Mouse (Mus musculus) c-Kit-negative CD71-positive TER-119-positive erythroid progenitor cells, embryonic 14.5 days (primary cell): Measurements from ENCODE around the gene Cst11.
"Not testable (repeated sequence)": the region's sequence is repeated elsewhere in the genome, so short reads cannot be mapped to it uniquely, and the experiment has no call there.

Experiments used
- DNase-seq: peaks from one replicate; pipeline ENCODE4 v3.0.0-alpha.2; 2013; ENCODE audit warnings: low read depth, low spot score

Cst11 gene

GRCm38 (mm10) chr2:148771397-148771796 is at the start of gene Cst11:
Gene Cst11 (minus strand): TSS chr2:148771497.
- not testable (repeated sequence) for DNase-seq

DNA sequence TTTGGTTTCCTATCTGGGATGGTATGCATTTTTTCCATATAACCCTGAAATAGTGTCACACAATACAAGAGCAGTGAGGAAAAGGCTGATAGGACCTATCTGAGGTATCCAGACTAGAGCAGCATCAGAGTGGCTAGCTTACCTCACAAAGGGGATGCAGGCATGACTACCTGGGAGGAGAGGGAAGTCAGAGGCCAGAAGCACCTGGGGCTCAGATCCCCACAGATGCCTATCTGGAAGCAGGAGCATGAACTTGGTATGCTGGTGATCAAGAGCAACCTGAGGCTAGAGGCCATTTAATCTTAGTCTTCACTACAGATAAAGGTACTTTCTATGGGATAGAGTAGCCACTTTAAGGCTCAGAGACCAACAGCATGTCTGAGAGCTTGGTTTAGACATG is 48.6 kb upstream of the Cst11 start, which contains the start of gene Cst13:
TSS of gene Cst13 (plus strand) at position 173 of the 400 bp plus-strand sequence.
- DNase-seq, result no peak

DNA sequence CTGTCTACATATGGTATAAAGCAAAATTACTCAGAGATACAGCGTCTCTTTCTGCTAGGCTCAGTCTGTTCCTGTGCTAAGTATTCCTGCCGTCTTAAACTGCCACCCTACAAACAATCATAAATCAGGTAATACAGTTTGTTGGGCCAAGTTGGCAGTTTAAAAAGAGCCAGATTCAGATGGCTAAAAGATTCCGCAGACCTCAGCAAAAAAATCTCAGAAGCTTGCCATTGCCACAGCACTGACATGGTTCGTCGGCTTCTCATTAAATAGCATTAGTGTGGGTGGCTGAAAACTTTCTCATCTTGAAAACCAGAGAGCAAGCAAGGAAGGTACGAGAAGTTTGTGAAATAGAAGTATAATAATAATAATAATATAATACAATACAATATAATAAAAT is 35.4 kb upstream of the Cst11 start:
- no peak for DNase-seq

- no peak for DNase-seq
These were observed 30.2 kb upstream of the Cst11 start for GRCm38 (mm10) chr2:148801491-148801921.

DNA sequence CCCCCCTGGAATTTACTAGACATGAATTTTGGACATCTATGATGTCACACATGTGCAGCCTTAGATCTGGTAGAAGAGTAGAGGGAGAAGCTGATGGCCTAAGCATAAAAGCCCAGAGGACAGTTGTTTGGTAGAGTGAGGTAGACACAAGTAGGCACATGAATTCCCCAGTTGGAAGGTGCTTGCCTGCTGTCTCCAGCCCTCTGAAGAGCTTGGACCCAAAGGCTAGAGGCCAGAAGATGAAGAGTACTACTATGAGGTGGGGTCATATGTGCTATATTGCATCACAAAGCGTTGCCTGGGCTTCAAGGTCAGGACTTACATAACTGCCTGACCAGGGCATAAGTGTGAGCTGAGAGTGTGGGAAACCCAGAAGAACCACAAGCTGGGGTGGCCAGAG is 27.2 kb upstream of the Cst11 start, which contains the start of gene Cst8:
TSS of gene Cst8 (plus strand) at position 301 of the 400 bp plus-strand sequence.
- DNase-seq, result no peak

DNA sequence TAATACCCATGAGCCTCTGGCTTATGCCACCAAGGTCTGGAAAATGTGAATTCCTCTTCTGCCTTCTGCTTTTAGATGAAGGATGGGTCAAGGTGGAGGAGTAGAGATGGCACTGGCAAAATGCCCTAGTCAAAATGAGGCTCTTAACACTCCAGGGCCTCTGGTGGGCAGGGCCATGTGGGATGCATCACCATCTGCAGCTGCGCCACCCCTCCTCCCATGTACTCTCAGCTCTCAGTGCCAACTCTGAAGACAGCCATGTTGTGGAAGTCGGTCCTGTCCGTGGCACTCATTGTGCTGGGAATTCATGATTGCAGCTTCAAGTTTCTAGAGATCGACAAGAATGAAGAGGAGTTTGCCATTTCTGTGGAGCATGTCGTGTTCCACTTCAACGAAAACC is 17.8 kb upstream of the Cst11 start, which contains the start of gene Cst12:
TSS of gene Cst12 (plus strand) at position 220 of the 400 bp plus-strand sequence.
- DNase-seq, result no peak

DNA sequence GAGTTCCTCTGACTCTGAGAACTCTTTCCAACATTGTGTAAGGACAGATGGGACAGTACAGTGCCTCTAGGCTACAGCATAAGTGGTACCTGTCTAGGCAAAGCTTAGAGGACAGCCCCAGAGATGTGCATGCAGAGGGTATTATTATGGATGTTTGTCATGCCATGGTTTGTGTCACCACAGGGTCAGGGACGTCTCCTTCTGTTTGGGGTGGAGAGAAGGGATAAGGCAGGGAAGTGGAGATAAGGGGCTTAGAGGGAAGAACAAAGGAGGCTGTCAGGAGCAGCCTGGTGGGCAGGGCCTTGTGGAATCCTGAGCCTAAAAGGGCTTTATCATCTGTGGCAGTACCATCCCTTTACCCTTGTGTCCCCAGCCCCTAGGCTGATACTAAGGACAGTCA is 10.4 kb upstream of the Cst11 start, which contains the start of gene 8030411F24Rik:
TSS of gene 8030411F24Rik (plus strand) at position 301 of the 400 bp plus-strand sequence.
- DNase-seq, result no peak

GRCm38 (mm10) chr2:148763648-148764388 is 7.5 kb downstream of the Cst11 start:
- no peak for DNase-seq

DNA sequence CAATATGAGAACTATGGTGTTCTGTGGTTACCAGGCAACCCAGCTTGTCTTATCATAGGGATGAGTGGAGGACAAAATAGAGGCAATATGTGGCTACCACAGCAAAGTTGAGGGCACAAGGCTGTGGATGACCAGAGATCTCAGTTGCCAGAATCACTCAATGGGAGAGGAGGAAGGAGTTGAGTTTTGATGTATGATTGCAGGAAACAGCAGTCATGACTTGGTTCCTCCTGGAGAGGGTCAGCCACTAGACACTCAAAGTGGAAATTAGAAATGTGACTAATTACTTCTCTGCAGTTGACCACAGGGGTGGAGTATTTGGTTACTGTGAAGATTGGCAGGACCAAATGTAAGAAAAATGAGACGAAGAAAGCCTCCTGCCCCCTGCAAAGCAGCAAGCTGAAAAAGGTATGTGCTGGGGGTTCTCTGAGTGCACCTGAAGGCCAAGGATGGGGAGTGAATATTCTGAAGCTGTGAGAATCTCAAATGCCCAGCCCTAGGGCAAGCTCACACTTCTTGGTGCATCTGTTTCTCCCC is 16.9 kb downstream of the Cst11 start:
- no peak for DNase-seq

GRCm38 (mm10) chr2:148751893-148752813 is 19.1 kb downstream of the Cst11 start:
- peak; percentile 68 for DNase-seq

DNA sequence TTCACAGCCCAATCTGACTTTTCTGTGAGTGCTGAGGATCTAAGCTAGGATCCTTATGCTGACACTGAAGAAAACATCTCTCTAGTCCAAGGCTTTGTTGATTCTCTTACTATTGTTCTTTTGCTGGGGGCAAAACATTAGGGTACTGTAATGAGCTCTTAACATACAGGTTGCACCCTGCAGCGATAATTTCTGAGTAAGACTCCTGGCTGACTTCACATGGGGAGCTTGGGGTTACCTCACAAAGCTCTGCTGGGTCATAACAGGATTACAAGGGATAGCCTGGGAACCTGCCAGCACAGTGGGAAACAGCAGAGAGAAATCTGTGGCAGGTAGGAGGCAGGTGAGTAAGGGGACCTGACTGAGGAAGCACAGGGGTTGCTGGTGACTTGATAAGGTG is 21.2 kb downstream of the Cst11 start, which contains the start of gene Cstl1:
TSS of gene Cstl1 (plus strand) at position 301 of the 400 bp plus-strand sequence.
- DNase-seq, result no peak

DNA sequence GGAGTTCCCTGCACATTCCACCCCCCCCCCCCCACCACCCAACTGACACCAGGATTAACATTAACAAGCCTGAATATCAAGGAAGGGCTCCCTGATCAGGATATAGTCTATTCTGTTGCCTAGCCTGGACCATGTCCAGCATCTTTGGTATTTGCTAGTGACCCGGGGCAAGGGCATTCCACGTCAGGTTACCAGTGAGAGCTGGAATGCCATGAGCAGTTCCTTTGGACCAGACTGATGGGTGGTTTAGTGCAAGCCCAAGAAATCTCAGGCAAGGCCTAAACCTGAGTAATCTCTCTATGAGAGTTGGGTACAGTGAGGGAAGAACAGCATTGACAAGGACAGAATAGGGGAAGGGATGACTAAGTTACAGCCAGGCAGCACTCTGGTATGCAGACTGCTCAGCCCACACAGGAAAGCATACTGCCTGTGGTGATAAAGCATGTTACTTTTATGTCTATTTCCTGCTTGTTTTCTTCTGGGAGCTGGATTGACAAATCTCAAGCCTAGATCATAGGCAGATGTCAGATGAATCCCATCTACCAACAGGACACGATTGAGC is 27.4 kb downstream of the Cst11 start:
- no peak for DNase-seq

- DNase-seq, result no peak
These were observed 28.3 kb downstream of the Cst11 start for GRCm38 (mm10) chr2:148743001-148743400.

- DNase-seq, result no peak
These were observed 38.8 kb downstream of the Cst11 start, which contains the start of gene Napb for GRCm38 (mm10) chr2:148732327-148733000. Gene Napb (minus strand): TSS chr2:148732467.

DNA sequence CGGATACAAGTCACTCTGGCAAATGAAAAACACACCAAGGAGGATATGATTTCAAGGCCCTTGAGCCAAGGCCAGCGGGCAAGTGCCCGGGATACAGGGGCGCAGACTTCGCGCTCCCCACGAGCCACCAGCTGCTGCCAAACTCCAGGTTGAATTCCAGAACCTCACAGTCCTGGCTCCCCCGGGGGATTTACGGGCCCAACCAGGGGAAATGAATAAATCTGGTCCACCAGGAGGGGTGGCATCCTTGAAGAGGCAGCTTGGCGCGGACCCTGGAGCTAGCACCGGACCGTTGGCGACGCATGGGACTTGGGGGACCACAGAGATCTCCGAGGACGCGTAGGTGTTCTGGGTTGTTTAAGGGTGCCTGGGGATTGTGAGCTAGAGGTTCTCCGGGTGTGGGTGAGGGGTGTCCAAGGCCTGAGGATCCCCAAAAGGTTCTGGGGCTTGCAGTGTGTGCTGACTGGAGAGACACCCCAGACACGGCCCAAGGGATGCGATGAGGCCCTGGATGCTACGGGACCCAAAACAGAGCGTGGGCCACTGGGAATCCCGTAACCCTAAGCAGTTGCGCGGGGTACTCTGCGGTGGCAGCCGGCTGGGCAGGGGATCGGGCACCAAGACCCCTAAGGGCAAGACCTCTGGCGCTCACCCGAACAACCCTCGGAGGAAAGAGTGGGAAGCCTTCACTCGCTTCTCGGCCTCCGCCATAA is 39.5 kb downstream of the Cst11 start:
- no peak for DNase-seq

- DNase-seq, result no peak
These were observed 51.9 kb downstream of the Cst11 start for GRCm38 (mm10) chr2:148719271-148719995.
